Mouse (Mus musculus) frontal cortex, postnatal 25 days (tissue): Measurements from ENCODE around the gene Otop2.

Source experiments
- DNase-seq, 2 experiments: peaks; one replicate each; pipeline ENCODE4 v3.0.0; 2022; ENCODE audit warnings: low spot score in 2 of 2

Gene Otop2

GRCm38 (mm10) chr11:115306863-115307262 lies at the start of gene Otop2:
Otop2 (plus strand) TSS chr11:115307163.
- DNase-seq = no peak

- DNase-seq = no peak
Measured at GRCm38 (mm10) chr11:115257775-115258510, 49.0 kb upstream of the Otop2 start.

GRCm38 (mm10) chr11:115259134-115259533 lies 47.8 kb upstream of the Otop2 start:
- DNase-seq = no peak

- no peak for DNase-seq
Measured at GRCm38 (mm10) chr11:115262954-115263353, 44.0 kb upstream of the Otop2 start.

GRCm38 (mm10) chr11:115264136-115264861 lies 42.7 kb upstream of the Otop2 start:
- DNase-seq = no peak

- no peak for DNase-seq
Measured at GRCm38 (mm10) chr11:115264862-115265668, 41.9 kb upstream of the Otop2 start.

- DNase-seq = no peak
Measured at GRCm38 (mm10) chr11:115265771-115266399, 41.1 kb upstream of the Otop2 start.

GRCm38 (mm10) chr11:115266400-115266778 lies 40.6 kb upstream of the Otop2 start:
- no peak for DNase-seq

- no peak for DNase-seq
Measured at GRCm38 (mm10) chr11:115267061-115267883, 39.7 kb upstream of the Otop2 start, which contains the start of gene Grin2c. Grin2c (minus strand) TSS chr11:115267243.

GRCm38 (mm10) chr11:115267958-115268357 lies 39.0 kb upstream of the Otop2 start:
- DNase-seq = no peak

- DNase-seq = no peak
Measured at GRCm38 (mm10) chr11:115269330-115270066, 37.5 kb upstream of the Otop2 start.

GRCm38 (mm10) chr11:115270148-115270861 lies 36.7 kb upstream of the Otop2 start:
- DNase-seq = peak; percentile 71 to 81

GRCm38 (mm10) chr11:115271052-115271451 lies 35.9 kb upstream of the Otop2 start:
- no peak for DNase-seq

GRCm38 (mm10) chr11:115271481-115271880 lies 35.5 kb upstream of the Otop2 start:
- DNase-seq = no peak

GRCm38 (mm10) chr11:115272894-115273498 lies 34.0 kb upstream of the Otop2 start:
- no peak for DNase-seq

GRCm38 (mm10) chr11:115273735-115274134 lies 33.2 kb upstream of the Otop2 start:
- DNase-seq = no peak

- no peak for DNase-seq
Measured at GRCm38 (mm10) chr11:115274178-115274577, 32.8 kb upstream of the Otop2 start.

GRCm38 (mm10) chr11:115274771-115275170 lies 32.2 kb upstream of the Otop2 start:
- no peak for DNase-seq

- DNase-seq = no peak
Measured at GRCm38 (mm10) chr11:115275509-115275908, 31.5 kb upstream of the Otop2 start.
